Mouse (Mus musculus) mouse embryonic stem cell (cell line): ENCODE measurements around the gene Lcp1.

Source experiments
- in situ Hi-C, 2 experiments: fragments of 300-500 bp; cut with MboI; formaldehyde crosslinking; loops; 1 replicate in 1 of 2; 3 replicates in 1 of 2; pipeline ENCODE4 v1.14.3; 2019 to 2020; ENCODE audit warnings: low sequenced_read_pairs in 2 of 2, low pct_unique_long_range_greater_than_20kb in 1 of 2, mixed read lengths in 1 of 2; ENCODE audit not compliant: unreplicated experiment in 1 of 2

Lcp1 gene

GRCm38 (mm10) chr14:75238054-75238692 is 107.3 kb downstream of the Lcp1 start:
- in situ Hi-C loops, result no loop called here

- in situ Hi-C loops, result no loop called here
Observed at GRCm38 (mm10) chr14:75242087-75242486, 111.2 kb downstream of the Lcp1 start, which contains the start of gene Cpb2. Gene Cpb2, plus strand, starts transcription at chr14:75242287.

- in situ Hi-C loops, result no loop called here
Observed at GRCm38 (mm10) chr14:75246024-75247000, 115.4 kb downstream of the Lcp1 start.

- in situ Hi-C loops, result no loop called here
Observed at GRCm38 (mm10) chr14:75250432-75250831, 119.5 kb downstream of the Lcp1 start.

GRCm38 (mm10) chr14:75256521-75256920 is 125.6 kb downstream of the Lcp1 start:
- in situ Hi-C loops, result no loop called here

GRCm38 (mm10) chr14:75269531-75269930 is 138.6 kb downstream of the Lcp1 start:
- in situ Hi-C loops, result no loop called here

GRCm38 (mm10) chr14:75279716-75280115 is 148.8 kb downstream of the Lcp1 start:
- in situ Hi-C loops, result no loop called here

- in situ Hi-C loops, result no loop called here
Observed at GRCm38 (mm10) chr14:75280406-75280805, 149.5 kb downstream of the Lcp1 start.
